Mouse (Mus musculus) intestine, postnatal 0 days (tissue): ENCODE results near the gene Rps23. TPM values are rescaled to one million over a fixed set of nuclear protein-coding genes. Genes with fewer than 3 reads are reported as not detected.
"Not testable (repeated sequence)": the region's sequence is repeated elsewhere in the genome, so short reads cannot be mapped to it uniquely, and the experiment has no call there.

Experiments
- ATAC-seq: fragments of 200-750 bp; cut with Nextera tagmentation; 2 replicates; pipeline ENCODE4 v1.8.0; 2017; ENCODE audit warnings: mild to moderate bottlenecking, moderate TSS enrichment, moderate library complexity
- H3K27ac ChIP-seq: fragments of 300-500 bp; sonication (generic); 2 replicates; pipeline ENCODE4 v1.5.1; 2014; ENCODE audit warnings: mild to moderate bottlenecking, low read depth, low read length, moderate library complexity
- H3K27me3 ChIP-seq: fragments of 300-500 bp; sonication (generic); replicated peaks from 2 replicates; pipeline ENCODE4 v1.6.1; 2014; ENCODE audit warnings: low read length, mixed read lengths; ENCODE audit not compliant: control insufficient read depth, insufficient read depth
- H3K36me3 ChIP-seq: fragments of 300-500 bp; sonication (generic); 2 replicates; pipeline ENCODE4 v1.6.1; 2014; ENCODE audit warnings: mild to moderate bottlenecking, moderate library complexity; ENCODE audit not compliant: control insufficient read depth, insufficient read depth
- H3K4me1 ChIP-seq: fragments of 300-500 bp; sonication (generic); replicated peaks from 2 replicates; pipeline ENCODE4 v1.6.1; 2014; ENCODE audit warnings: antibody characterized with exemption, low read length, mixed read lengths; ENCODE audit not compliant: control insufficient read depth, insufficient read depth
- H3K4me2 ChIP-seq: fragments of 300-500 bp; sonication (generic); replicated peaks from 2 replicates; pipeline ENCODE4 v1.6.1; 2014; ENCODE audit warnings: low read depth, mild to moderate bottlenecking, moderate library complexity
- H3K4me3 ChIP-seq: fragments of 300-500 bp; sonication (generic); 2 replicates; pipeline ENCODE4 v1.5.1; 2014; ENCODE audit warnings: low read depth, low read length
- H3K9ac ChIP-seq: fragments of 300-500 bp; sonication (generic); 2 replicates; pipeline ENCODE4 v1.6.1; 2014; ENCODE audit warnings: mild to moderate bottlenecking, low read depth, low read length
- H3K9me3 ChIP-seq: fragments of 300-500 bp; sonication (generic); 2 replicates; pipeline ENCODE4 v1.6.1; 2016; ENCODE audit warnings: mixed run types; ENCODE audit not compliant: control insufficient read depth
- CTCF ChIP-seq: sonication (generic); IDR thresholded peaks from 2 replicates; pipeline ENCODE4 v1.5.1; 2016; ENCODE audit warnings: low read depth, mild to moderate bottlenecking, control low read depth, antibody characterized with exemption, moderate library complexity
- WGBS: fragments of 180-500 bp; shearing (Covaris S2); extraction: QIAGEN DNeasy Blood & Tissue Kit; methylation state at CpG from one replicate; pipeline ENCODE4 v1.1.7; 2014; 5-methylcytosine and 5-hydroxymethylcytosine counted together
- polyA plus RNA-seq: library from polyadenylated mRNA; unstranded; fragments of >200 nt; fragmentation: Nextera tagmentation; extraction: Ambion mirVana; gene quantifications from 2 replicates; pipeline ENCODE4 v1.2.1, GENCODE M21; 2015

The Rps23 gene
- polyA plus RNA-seq, 1 experiment from 2014 or later: 200 TPM

GRCm38 (mm10) chr13:90914721-90915120 is 8.0 kb upstream of the Rps23 start:
- H3K9me3 ChIP-seq: no peaks in the 10 kb centered on the region
- H3K27ac ChIP-seq: no peak overlapping the region
- WGBS: 93% methylated on average over 4 of the region's 4 CpGs
- no peak overlapping the region for H3K9ac ChIP-seq
- no peaks in the 10 kb centered on the region for H3K36me3 ChIP-seq
- H3K4me1 ChIP-seq: no peaks in the 10 kb centered on the region
- H3K4me2 ChIP-seq: no peak overlapping the region
- no peak for TF ChIP-seq CTCF
- H3K27me3 ChIP-seq: no peaks in the 10 kb centered on the region
- ATAC-seq: no peak
- H3K4me3 ChIP-seq: no peak overlapping the region

GRCm38 (mm10) chr13:90923617-90924016 is 859 bp downstream of the Rps23 start:
- Histone ChIP-seq H3K9ac (peak overlapping the region; percentile 98), H3K36me3 (peaks cover 22% of the 10 kb centered on the region), H3K4me3 (peak overlapping the region; percentile 98), H3K27ac (peak overlapping the region; percentile 78; the same call in 1 of the 2 replicates), H3K4me2 (peak overlapping the region; percentile 70)
- not testable (repeated sequence) for H3K9me3 ChIP-seq, H3K27me3 ChIP-seq, H3K4me1 ChIP-seq, ATAC-seq
- 1% methylated on average over 13 of the region's 13 CpGs for WGBS

- Histone ChIP-seq H3K9me3 (no peaks in the 10 kb centered on the region), H3K4me2 (peak overlapping the region; percentile 70), H3K27me3 (no peaks in the 10 kb centered on the region), H3K4me3 (peak overlapping the region; percentile 98), H3K36me3 (peaks cover 22% of the 10 kb centered on the region), H3K9ac (peak overlapping the region; percentile 98), H3K4me1 (0 out of 2 replicates have a peak, but pooled peaks cover 4% of the 10 kb centered on the region), H3K27ac (no peak overlapping the region; the same call in 1 of the 2 replicates)
- 42% methylated on average over 9 of the region's 9 CpGs for WGBS
- no peak for TF ChIP-seq CTCF
- ATAC-seq: no peak
These were observed 1.3 kb downstream of the Rps23 start for GRCm38 (mm10) chr13:90924072-90924471.

GRCm38 (mm10) chr13:90925191-90925590 is 2.4 kb downstream of the Rps23 start:
- no peak for ATAC-seq

GRCm38 (mm10) chr13:90926125-90926765 is 3.5 kb downstream of the Rps23 start:
- WGBS: 76% methylated on average over 7 of the region's 7 CpGs
- no peak for ATAC-seq
- no peaks in the 10 kb centered on the region for H3K27me3 ChIP-seq
- no peak overlapping the region for H3K4me2 ChIP-seq
- peaks cover 22% of the 10 kb centered on the region for H3K36me3 ChIP-seq
- H3K9me3 ChIP-seq: no peaks in the 10 kb centered on the region
- H3K27ac ChIP-seq: no peak overlapping the region
- TF ChIP-seq CTCF: no peak
- 0 out of 2 replicates have a peak, but pooled peaks cover 4% of the 10 kb centered on the region for H3K4me1 ChIP-seq
- H3K9ac ChIP-seq: no peak overlapping the region
- no peak overlapping the region for H3K4me3 ChIP-seq

More at GRCm38 (mm10) chr13:90925191-90925590, 2.4 kb downstream of the Rps23 start:
- Histone ChIP-seq H3K4me3 (no peak overlapping the region), H3K36me3 (peaks cover 22% of the 10 kb centered on the region), H3K4me2 (no peak overlapping the region), H3K27me3 (no peaks in the 10 kb centered on the region), H3K9me3 (no peaks in the 10 kb centered on the region), H3K4me1 (0 out of 2 replicates have a peak, but pooled peaks cover 4% of the 10 kb centered on the region), H3K27ac (no peak overlapping the region), H3K9ac (no peak overlapping the region)
- no peak for TF ChIP-seq CTCF
- 80% methylated on average over 5 of the region's 5 CpGs for WGBS

- no peak overlapping the region for H3K27ac ChIP-seq
- H3K4me2 ChIP-seq: no peak overlapping the region
- no peaks in the 10 kb centered on the region for H3K9me3 ChIP-seq
- ATAC-seq: no peak
- 0 out of 2 replicates have a peak, but pooled peaks cover 4% of the 10 kb centered on the region for H3K4me1 ChIP-seq
- WGBS: 67% methylated on average over 5 of the region's 5 CpGs
- H3K4me3 ChIP-seq: no peak overlapping the region
- TF ChIP-seq CTCF: no peak
- H3K36me3 ChIP-seq: peaks cover 22% of the 10 kb centered on the region
- no peaks in the 10 kb centered on the region for H3K27me3 ChIP-seq
- H3K9ac ChIP-seq: no peak overlapping the region
These were observed 4.3 kb downstream of the Rps23 start for GRCm38 (mm10) chr13:90926938-90927633.

GRCm38 (mm10) chr13:90928266-90928665 is 5.5 kb downstream of the Rps23 start:
- not testable (repeated sequence) for H3K4me1 ChIP-seq, ATAC-seq, H3K4me2 ChIP-seq, H3K27me3 ChIP-seq, H3K4me3 ChIP-seq, H3K27ac ChIP-seq, H3K9me3 ChIP-seq, H3K9ac ChIP-seq
- peaks cover 22% of the 10 kb centered on the region for H3K36me3 ChIP-seq
- 95% methylated on average over 9 of the region's 10 CpGs for WGBS
